Mouse (Mus musculus) liver, embryonic 12.5 days (tissue): ENCODE data around the gene Tsfm. TPM values are rescaled to one million over a fixed set of nuclear protein-coding genes. Genes with fewer than 3 reads are reported as not detected.
"Not testable (repeated sequence)": the region's sequence is repeated elsewhere in the genome, so short reads cannot be mapped to it uniquely, and the experiment has no call there.

Experiments
- ATAC-seq: fragments of 200-750 bp; cut with Nextera tagmentation; 2 replicates; pipeline ENCODE4 v1.8.0; 2017; ENCODE audit warnings: moderate number of reproducible peaks, mild to moderate bottlenecking, moderate library complexity
- H3K27ac ChIP-seq: fragments of 300-500 bp; sonication (generic); 2 replicates; pipeline ENCODE4 v1.5.1; 2016; ENCODE audit warnings: mild to moderate bottlenecking
- H3K27me3 ChIP-seq: fragments of 300-500 bp; sonication (generic); replicated peaks from 2 replicates; pipeline ENCODE4 v1.6.1; 2016; ENCODE audit warnings: mild to moderate bottlenecking, moderate library complexity
- H3K36me3 ChIP-seq: fragments of 300-500 bp; sonication (generic); 2 replicates; pipeline ENCODE4 v1.6.1; 2016; ENCODE audit warnings: mild to moderate bottlenecking, moderate library complexity
- H3K4me1 ChIP-seq: fragments of 300-500 bp; sonication (generic); 2 replicates; pipeline ENCODE4 v1.6.1; 2016
- H3K4me2 ChIP-seq: fragments of 300-500 bp; sonication (generic); 2 replicates; pipeline ENCODE4 v1.6.1; 2016; ENCODE audit warnings: mild to moderate bottlenecking, moderate library complexity
- H3K4me3 ChIP-seq: fragments of 300-500 bp; sonication (generic); 2 replicates; pipeline ENCODE4 v1.5.1; 2016; ENCODE audit warnings: mild to moderate bottlenecking, moderate library complexity
- H3K9ac ChIP-seq: fragments of 300-500 bp; sonication (generic); 2 replicates; pipeline ENCODE4 v1.6.1; 2016; ENCODE audit warnings: mild to moderate bottlenecking, moderate library complexity
- H3K9me3 ChIP-seq: fragments of 300-500 bp; sonication (generic); replicated peaks from 2 replicates; pipeline ENCODE4 v1.6.1; 2016; ENCODE audit warnings: mild to moderate bottlenecking, moderate library complexity
- WGBS: fragments of 180-500 bp; shearing (Covaris S2); methylation state at CpG from one replicate; pipeline ENCODE4 v1.1.7; 2016; ENCODE audit not compliant: insufficient replicate concordance; 5-methylcytosine and 5-hydroxymethylcytosine counted together
- polyA plus RNA-seq: library from polyadenylated mRNA; unstranded; fragments of >200 nt; fragmentation: Nextera tagmentation; extraction: Ambion mirVana; gene quantifications from 2 replicates; pipeline ENCODE4 v1.2.1, GENCODE M21; 2016

Gene Tsfm
- polyA plus RNA-seq, 1 experiment from 2014 or later: 75.5 TPM

GRCm38 (mm10) chr10:127071203-127071602 is 40.6 kb upstream of the Tsfm start:
- Histone ChIP-seq H3K36me3 (peaks cover 26% of the 10 kb centered on the region), H3K9ac (peak overlapping the region; percentile 67), H3K4me1 (peaks cover 52% of the 10 kb centered on the region), H3K4me2 (peak overlapping the region; percentile 79), H3K27me3 (peaks cover 13% of the 10 kb centered on the region), H3K4me3 (peak overlapping the region; percentile 76), H3K27ac (no peak overlapping the region), H3K9me3 (no peaks in the 10 kb centered on the region)
- WGBS: 49% methylated on average over 9 of the region's 9 CpGs
- ATAC-seq: no peak

- ATAC-seq: peak; percentile 85
- Histone ChIP-seq H3K27ac (peak within 1 kb of the TSS; percentile 80), H3K4me1 (peaks cover 52% of the 10 kb centered on the region), H3K4me3 (peak within 1 kb of the TSS; percentile 76), H3K9me3 (no peaks in the 10 kb centered on the region), H3K36me3 (peaks cover 34% of the 10 kb centered on the region), H3K4me2 (peak within 1 kb of the TSS; percentile 79), H3K27me3 (peaks cover 6% of the 10 kb centered on the region), H3K9ac (peak within 1 kb of the TSS; percentile 78)
- WGBS: 1% methylated on average over 36 of the region's 36 CpGs
Observed at GRCm38 (mm10) chr10:127070190-127071121, 39.8 kb upstream of the Tsfm start, which contains the start of gene Tspan31. Tspan31 (minus strand) TSS chr10:127070264.

- Histone ChIP-seq H3K9ac (peak overlapping the region; percentile 78), H3K36me3 (peaks cover 43% of the 10 kb centered on the region), H3K4me1 (peaks cover 56% of the 10 kb centered on the region), H3K27me3 (no peaks in the 10 kb centered on the region), H3K27ac (peak overlapping the region; percentile 80), H3K4me2 (peak overlapping the region; percentile 79), H3K9me3 (no peaks in the 10 kb centered on the region), H3K4me3 (peak overlapping the region; percentile 76)
- ATAC-seq: peak; percentile 11; the same call in 1 of the 2 replicates
- WGBS: 8% methylated on average over 30 of the region's 30 CpGs
Observed at GRCm38 (mm10) chr10:127069281-127070189, 38.9 kb upstream of the Tsfm start.

GRCm38 (mm10) chr10:127068360-127069038 is 37.9 kb upstream of the Tsfm start:
- Histone ChIP-seq H3K4me1 (peaks cover 61% of the 10 kb centered on the region), H3K36me3 (peaks cover 44% of the 10 kb centered on the region), H3K9me3 (no peaks in the 10 kb centered on the region), H3K9ac (peak overlapping the region; percentile 78; the same call in 1 of the 2 replicates), H3K4me2 (peak overlapping the region; percentile 79), H3K27ac (peak overlapping the region; percentile 80), H3K27me3 (no peaks in the 10 kb centered on the region), H3K4me3 (peak overlapping the region; percentile 76)
- ATAC-seq: no peak
- WGBS: 48% methylated on average over 9 of the region's 9 CpGs

- Histone ChIP-seq H3K36me3 (peaks cover 44% of the 10 kb centered on the region), H3K27me3 (peaks cover 11% of the 10 kb centered on the region), H3K27ac (no peak overlapping the region), H3K4me1 (peaks cover 71% of the 10 kb centered on the region), H3K4me3 (no peak overlapping the region; the same call in 1 of the 2 replicates), H3K9ac (no peak overlapping the region), H3K9me3 (no peaks in the 10 kb centered on the region), H3K4me2 (no peak overlapping the region)
- WGBS: 85% methylated on average over 14 of the region's 14 CpGs
- ATAC-seq: no peak
Observed at GRCm38 (mm10) chr10:127066519-127067018, 35.9 kb upstream of the Tsfm start.

GRCm38 (mm10) chr10:127065981-127066380 is 35.3 kb upstream of the Tsfm start:
- no peak overlapping the region for H3K9ac ChIP-seq
- H3K4me2 ChIP-seq: no peak overlapping the region
- no peak overlapping the region for H3K4me3 ChIP-seq
- 0 out of 2 replicates have a peak overlapping the region, but pooled peaks have one; percentile 1 for H3K27ac ChIP-seq
- no peak for ATAC-seq
- H3K27me3 ChIP-seq: peaks cover 17% of the 10 kb centered on the region
- H3K4me1 ChIP-seq: peaks cover 66% of the 10 kb centered on the region
- H3K36me3 ChIP-seq: peaks cover 44% of the 10 kb centered on the region
- 45% methylated on average over 9 of the region's 9 CpGs for whole genome bisulfite sequencing
- H3K9me3 ChIP-seq: no peaks in the 10 kb centered on the region

- ATAC-seq: 0 out of 2 replicates have a peak, but pooled peaks have one; percentile 6
- H3K4me3 ChIP-seq: peak overlapping the region; percentile 80
- H3K36me3 ChIP-seq: peaks cover 44% of the 10 kb centered on the region
- H3K9ac ChIP-seq: peak overlapping the region; percentile 87
- peaks cover 68% of the 10 kb centered on the region for H3K4me1 ChIP-seq
- H3K9me3 ChIP-seq: no peaks in the 10 kb centered on the region
- peaks cover 35% of the 10 kb centered on the region for H3K27me3 ChIP-seq
- H3K27ac ChIP-seq: peak overlapping the region; percentile 75
- H3K4me2 ChIP-seq: peak overlapping the region; percentile 93
- WGBS: 12% methylated on average over 37 of the region's 37 CpGs
Observed at GRCm38 (mm10) chr10:127063913-127064870, 33.6 kb upstream of the Tsfm start.

- peak within 1 kb of the TSS; percentile 80 for H3K4me3 ChIP-seq
- H3K4me1 ChIP-seq: peaks cover 68% of the 10 kb centered on the region
- H3K27ac ChIP-seq: peak within 1 kb of the TSS; percentile 75
- H3K9me3 ChIP-seq: no peaks in the 10 kb centered on the region
- H3K27me3 ChIP-seq: peaks cover 43% of the 10 kb centered on the region
- peaks cover 40% of the 10 kb centered on the region for H3K36me3 ChIP-seq
- peak within 1 kb of the TSS; percentile 93 for H3K4me2 ChIP-seq
- ATAC-seq: peak; percentile 90
- peak within 1 kb of the TSS; percentile 87 for H3K9ac ChIP-seq
- under 1% methylated on average over 46 of the region's 46 CpGs for WGBS
Observed at GRCm38 (mm10) chr10:127063239-127063872, 32.7 kb upstream of the Tsfm start, which contains the start of gene Cdk4. Cdk4 (plus strand) TSS chr10:127063534.

- peaks cover 52% of the 10 kb centered on the region for H3K27me3 ChIP-seq
- no peaks in the 10 kb centered on the region for H3K9me3 ChIP-seq
- peaks cover 31% of the 10 kb centered on the region for H3K36me3 ChIP-seq
- H3K4me1 ChIP-seq: peaks cover 66% of the 10 kb centered on the region
- peak overlapping the region; percentile 93 for H3K4me2 ChIP-seq
- H3K9ac ChIP-seq: no peak overlapping the region
- no peak overlapping the region for H3K27ac ChIP-seq
- WGBS: 59% methylated on average over 5 of the region's 5 CpGs
- no peak for ATAC-seq
- peak overlapping the region; percentile 80; the same call in 1 of the 2 replicates for H3K4me3 ChIP-seq
Observed at GRCm38 (mm10) chr10:127062503-127062902, 31.9 kb upstream of the Tsfm start.

GRCm38 (mm10) chr10:127062101-127062500 is 31.5 kb upstream of the Tsfm start:
- ATAC-seq, H3K4me3 ChIP-seq, H3K27ac ChIP-seq, H3K4me2 ChIP-seq, H3K9ac ChIP-seq, H3K9me3 ChIP-seq: not testable (repeated sequence)
- Histone ChIP-seq H3K27me3 (peaks cover 56% of the 10 kb centered on the region), H3K4me1 (peaks cover 66% of the 10 kb centered on the region), H3K36me3 (peaks cover 27% of the 10 kb centered on the region)
- WGBS: 69% methylated on average over 4 of the region's 4 CpGs
